Mouse (Mus musculus): Measurements from ENCODE around the gene Atp6v1a.

- no peak for TF ChIP-seq ZC3H11A (IDR thresholded peaks at IDR 0.05; ENCODE audit: low read depth, low read length)
- peak in 1 of 2 experiments; percentile 11; a peak in 1 of 4 replicates for TF ChIP-seq CTCF (conservative IDR thresholded peaks at IDR 0.05 in 1 of 2, IDR thresholded peaks at IDR 0.05 in 1 of 2; ENCODE audit: low read depth in 2 of 2, low read length in 2 of 2)
- no peak for TF ChIP-seq POLR2A (IDR thresholded peaks at IDR 0.05; ENCODE audit: low read depth, low read length)
- no peak for TF ChIP-seq JUND (conservative IDR thresholded peaks at IDR 0.05; ENCODE audit: low read depth, low read length)
- TF ChIP-seq SMC3 (IDR thresholded peaks at IDR 0.05; ENCODE audit: low read depth, low read length), result no peak
- TF ChIP-seq CHD2 (IDR thresholded peaks at IDR 0.05; ENCODE audit: low read length), result no peak
- no peak for TF ChIP-seq MAFK (IDR thresholded peaks at IDR 0.05; ENCODE audit: insufficient replicate concordance, low read length)
- no peak for TF ChIP-seq HCFC1 (IDR thresholded peaks at IDR 0.05; ENCODE audit: low read depth, low read length)
- TF ChIP-seq TBP (conservative IDR thresholded peaks at IDR 0.05; ENCODE audit: low read depth, low read length), result no peak
- TF ChIP-seq ZMIZ1 (IDR thresholded peaks at IDR 0.05; ENCODE audit: low read depth, low read length), result no peak
- TF ChIP-seq ZNF384 (IDR thresholded peaks at IDR 0.05; ENCODE audit: low read depth, low read length), result no peak
Observed at GRCm38 (mm10) chr16:44188766-44189165, 49.3 kb upstream of the Atp6v1a start.
